Mouse (Mus musculus) megakaryocyte, embryonic 14.5 days (primary cell): Measurements from ENCODE around the gene Gm20388. TPM values are rescaled to one million over a fixed set of nuclear protein-coding genes. Genes with fewer than 3 reads are reported as not detected.

ENCODE experiments used
- H3K27me3 ChIP-seq: replicated peaks from 2 replicates; pipeline ENCODE3; 2012; ENCODE audit warnings: inconsistent platforms
- H3K36me3 ChIP-seq: replicated peaks from 2 replicates; pipeline ENCODE3; 2012; ENCODE audit warnings: low read length, inconsistent platforms, mixed read lengths
- H3K4me1 ChIP-seq: 2 replicates; pipeline ENCODE4 v1.6.1; 2012; ENCODE audit warnings: inconsistent platforms
- H3K4me3 ChIP-seq: replicated peaks from 2 replicates; pipeline ENCODE3; 2012; ENCODE audit warnings: moderate library complexity, mild to moderate bottlenecking, inconsistent platforms
- H3K9me3 ChIP-seq: 2 replicates; pipeline ENCODE4 v1.6.1; 2012; ENCODE audit warnings: inconsistent platforms
- FLI1 ChIP-seq: IDR thresholded peaks from 2 replicates; pipeline ENCODE4 v1.6.1; 2012; ENCODE audit warnings: low read length, inconsistent platforms, mixed read lengths
- GATA1 ChIP-seq: IDR thresholded peaks from 3 replicates; pipeline ENCODE4 v1.6.1; 2012; ENCODE audit warnings: mixed read lengths, low read length, inconsistent platforms, borderline replicate concordance
- polyA plus RNA-seq: library from polyadenylated mRNA; stranded (reverse); fragments of >175 nt; gene quantifications from 2 replicates; pipeline ENCODE4 v1.2.3, GENCODE M21; 2012; ENCODE audit warnings: low replicate concordance; ENCODE audit not compliant: insufficient read depth

The Gm20388 gene
- polyA plus RNA-seq, 1 experiment: 111 TPM

DNA sequence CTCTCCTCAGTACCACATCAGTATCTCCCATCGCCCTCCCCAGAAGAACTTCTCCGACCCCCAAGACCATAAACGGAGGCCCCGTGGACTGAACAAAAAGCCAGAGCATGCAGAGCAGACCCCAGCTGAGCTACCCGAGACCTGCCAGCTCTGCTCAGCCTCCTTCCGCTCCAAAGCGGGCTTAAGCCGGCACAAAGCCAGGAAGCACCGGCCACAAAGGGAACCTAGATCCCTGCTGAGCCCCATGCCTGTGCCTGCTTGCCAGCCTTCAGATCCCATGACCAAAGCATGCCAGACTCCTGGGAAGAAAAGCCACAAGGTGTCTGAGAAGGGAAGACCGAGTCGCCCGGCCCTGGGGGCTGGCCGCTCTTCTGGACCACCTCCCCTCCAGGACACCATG is 2356.2 kb downstream of the Gm20388 start:
- peaks cover 97% of the 10 kb centered on the region for H3K27me3 ChIP-seq
- no peak overlapping the region for H3K4me3 ChIP-seq
- H3K36me3 ChIP-seq: no peaks in the 10 kb centered on the region
- H3K9me3 ChIP-seq: no peaks in the 10 kb centered on the region
- no peak for TF ChIP-seq GATA1
- TF ChIP-seq FLI1: no peak
- peaks cover 48% of the 10 kb centered on the region for H3K4me1 ChIP-seq

DNA sequence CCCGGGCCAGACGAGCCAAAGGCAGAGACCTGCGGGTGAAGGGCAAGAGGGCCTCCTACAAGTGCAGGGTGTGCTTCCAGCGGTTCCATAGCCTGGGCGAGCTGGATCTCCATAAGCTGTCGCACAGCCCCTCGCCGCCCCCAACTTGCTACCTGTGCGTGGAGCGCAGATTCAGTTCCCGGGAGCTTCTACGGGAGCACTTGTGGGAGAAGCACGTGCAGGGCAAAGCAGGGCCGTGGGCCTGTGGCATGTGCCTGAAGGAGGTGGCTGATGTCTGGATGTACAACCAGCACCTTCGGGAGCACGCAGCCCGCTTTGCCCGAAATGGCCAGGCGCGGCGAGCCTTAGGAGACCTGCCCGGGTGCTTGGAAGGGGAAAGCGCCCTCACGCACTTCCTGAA is 2358.2 kb downstream of the Gm20388 start:
- no peaks in the 10 kb centered on the region for H3K36me3 ChIP-seq
- peaks cover 77% of the 10 kb centered on the region for H3K27me3 ChIP-seq
- H3K9me3 ChIP-seq: no peaks in the 10 kb centered on the region
- TF ChIP-seq FLI1 (no peak), GATA1 (no peak)
- peak overlapping the region; percentile 90 for H3K4me3 ChIP-seq
- peaks cover 59% of the 10 kb centered on the region for H3K4me1 ChIP-seq

DNA sequence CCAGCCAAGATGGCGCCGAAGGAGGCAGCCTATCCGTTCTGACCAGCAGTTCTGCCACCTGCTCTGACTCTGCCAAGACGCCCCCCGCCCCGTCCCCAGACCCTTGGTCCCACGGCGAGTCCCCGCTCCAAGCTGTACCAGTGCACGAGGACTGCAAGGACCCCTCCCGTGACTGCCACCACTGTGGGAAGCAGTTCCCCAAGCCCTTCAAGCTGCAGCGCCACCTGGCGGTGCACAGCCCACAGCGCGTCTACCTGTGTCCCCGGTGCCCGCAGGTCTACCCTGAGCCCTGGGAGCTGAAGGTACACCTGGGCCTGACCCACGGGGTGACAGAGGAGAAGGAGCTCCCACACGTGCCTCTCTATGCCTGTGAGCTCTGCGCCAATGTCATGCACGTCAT is 2358.8 kb downstream of the Gm20388 start:
- peaks cover 72% of the 10 kb centered on the region for H3K27me3 ChIP-seq
- H3K9me3 ChIP-seq: no peaks in the 10 kb centered on the region
- no peaks in the 10 kb centered on the region for H3K36me3 ChIP-seq
- H3K4me3 ChIP-seq: peak overlapping the region; percentile 90
- TF ChIP-seq FLI1 (no peak), GATA1 (no peak)
- H3K4me1 ChIP-seq: peaks cover 59% of the 10 kb centered on the region

DNA sequence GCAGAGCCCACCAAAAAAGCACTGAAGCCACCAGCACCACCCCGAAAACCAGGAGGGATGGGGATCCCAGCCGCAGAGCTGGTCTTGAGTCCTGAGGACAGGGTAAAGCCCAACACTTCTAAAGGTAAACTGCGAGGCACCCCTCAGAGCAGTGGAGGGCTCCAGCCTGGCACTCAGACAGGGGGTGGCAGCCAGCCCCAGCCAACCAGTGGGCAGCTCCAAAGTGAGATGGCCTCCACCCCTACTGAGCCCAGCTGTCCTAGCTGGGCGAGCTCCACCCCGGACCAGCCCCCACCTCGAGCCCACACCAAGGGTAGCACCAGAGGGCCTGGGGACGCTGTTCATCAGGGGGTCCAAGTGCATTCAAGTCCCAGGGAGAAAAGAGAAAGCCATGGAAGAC is 2359.9 kb downstream of the Gm20388 start:
- H3K9me3 ChIP-seq: no peaks in the 10 kb centered on the region
- no peak overlapping the region for H3K4me3 ChIP-seq
- TF ChIP-seq GATA1: no peak
- TF ChIP-seq FLI1: no peak
- no peaks in the 10 kb centered on the region for H3K36me3 ChIP-seq
- peaks cover 64% of the 10 kb centered on the region for H3K4me1 ChIP-seq
- H3K27me3 ChIP-seq: peaks cover 60% of the 10 kb centered on the region

DNA sequence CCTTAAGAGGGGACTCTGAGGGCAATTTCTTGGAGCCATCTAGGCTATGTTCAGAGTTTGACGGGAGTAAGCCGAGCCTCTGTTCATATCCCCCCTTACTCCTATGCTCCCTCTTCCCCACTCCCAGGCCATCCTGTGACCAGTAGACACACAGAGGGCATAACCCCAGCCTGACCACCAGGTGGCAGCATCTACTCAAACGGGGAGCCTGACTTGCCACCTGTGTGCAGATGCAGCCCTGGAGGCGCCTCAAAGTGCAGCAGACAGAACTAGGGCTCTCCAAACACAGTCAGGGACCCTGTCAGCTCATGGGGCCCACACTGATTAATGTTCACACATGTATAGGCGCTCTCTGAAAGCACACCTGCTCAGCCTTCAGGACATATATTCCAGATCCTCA is 2362.5 kb downstream of the Gm20388 start:
- Histone ChIP-seq H3K4me3 (peak overlapping the region; percentile 44), H3K4me1 (peaks cover 79% of the 10 kb centered on the region), H3K36me3 (peaks cover 9% of the 10 kb centered on the region), H3K9me3 (no peaks in the 10 kb centered on the region), H3K27me3 (peaks cover 34% of the 10 kb centered on the region)
- TF ChIP-seq GATA1: no peak
- no peak for TF ChIP-seq FLI1

DNA sequence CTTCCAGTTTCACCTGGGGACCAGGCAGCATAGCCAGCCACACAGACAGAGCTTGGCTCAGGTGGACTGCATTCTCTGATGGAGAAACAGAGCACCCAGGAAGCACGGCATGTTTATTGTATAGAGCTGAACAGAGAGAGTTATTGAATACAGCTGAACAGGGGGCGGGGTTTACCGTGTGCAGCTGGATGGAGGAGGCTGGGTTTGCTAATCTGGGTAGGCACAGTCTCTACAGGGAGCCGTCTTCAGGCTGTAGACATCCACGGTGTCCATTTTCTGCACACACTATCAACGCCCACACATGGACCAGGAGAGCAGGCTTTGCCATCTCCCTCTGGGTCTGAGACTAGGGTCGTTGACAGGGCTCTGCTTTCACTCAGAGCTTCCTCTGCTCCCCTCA is 2363.2 kb downstream of the Gm20388 start:
- Histone ChIP-seq H3K4me3 (peak overlapping the region; percentile 62), H3K36me3 (peaks cover 9% of the 10 kb centered on the region), H3K9me3 (no peaks in the 10 kb centered on the region), H3K4me1 (peaks cover 84% of the 10 kb centered on the region), H3K27me3 (peaks cover 28% of the 10 kb centered on the region)
- TF ChIP-seq GATA1: no peak
- no peak for TF ChIP-seq FLI1

DNA sequence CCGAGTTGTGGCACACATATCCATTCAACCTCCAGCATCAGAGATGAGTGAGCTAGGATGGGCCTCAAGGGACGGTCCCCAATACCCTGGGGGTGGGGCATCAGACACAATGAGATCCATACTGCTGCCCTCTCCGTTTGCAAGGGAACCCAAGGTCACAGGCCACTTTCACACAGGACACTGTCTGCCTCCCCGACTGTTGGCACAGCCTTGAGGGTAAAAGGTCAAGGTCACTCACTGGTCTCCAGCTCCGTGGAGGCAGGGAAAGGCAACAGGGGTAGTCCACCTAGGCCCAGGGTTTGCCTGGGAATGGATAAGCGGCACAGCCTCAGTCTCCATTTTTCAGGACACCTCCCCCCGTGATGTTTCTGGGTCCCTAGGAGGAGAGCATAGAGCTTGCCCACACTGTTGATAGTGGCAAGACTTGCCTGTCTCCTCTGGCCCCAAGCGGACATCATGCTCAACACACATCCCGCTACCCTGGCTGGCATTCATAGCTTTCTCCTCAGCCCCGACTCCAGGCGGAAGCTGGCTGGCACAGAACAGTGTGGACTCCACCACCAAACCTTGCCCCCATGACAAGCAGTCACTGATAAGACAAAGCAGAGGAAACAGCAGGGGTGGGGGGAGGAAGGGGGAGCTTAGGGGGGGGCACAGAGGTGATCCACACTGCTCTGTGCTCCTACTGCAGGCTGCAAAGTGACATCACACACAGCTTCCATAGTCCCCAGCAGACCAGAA is 2364.2 kb downstream of the Gm20388 start:
- Histone ChIP-seq H3K4me3 (peak overlapping the region; percentile 85), H3K36me3 (peaks cover 9% of the 10 kb centered on the region), H3K27me3 (peaks cover 18% of the 10 kb centered on the region), H3K4me1 (peaks cover 84% of the 10 kb centered on the region), H3K9me3 (no peaks in the 10 kb centered on the region)
- TF ChIP-seq FLI1 (no peak), GATA1 (no peak)

DNA sequence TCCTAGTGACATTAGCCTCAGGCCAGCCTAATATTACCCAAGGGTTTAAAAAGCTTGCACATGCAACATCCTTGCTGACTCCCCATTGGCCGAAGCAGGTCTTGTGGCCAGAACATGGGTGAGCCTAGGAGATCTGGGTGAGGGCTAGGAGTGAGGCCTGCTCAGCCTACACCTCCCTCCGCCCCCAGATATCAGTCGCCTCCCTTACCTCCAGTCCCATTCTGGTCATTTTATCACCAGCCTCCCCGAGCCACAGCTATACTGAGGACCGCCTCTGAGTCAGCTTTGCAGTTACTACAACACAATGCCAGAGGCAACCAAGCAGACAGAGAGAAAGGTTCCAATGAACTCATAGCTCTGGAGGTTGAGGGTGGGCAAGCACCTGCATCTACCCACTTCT is 2365.7 kb downstream of the Gm20388 start:
- H3K4me1 ChIP-seq: peaks cover 95% of the 10 kb centered on the region
- peaks cover 3% of the 10 kb centered on the region for H3K27me3 ChIP-seq
- H3K36me3 ChIP-seq: peaks cover 9% of the 10 kb centered on the region
- H3K9me3 ChIP-seq: no peaks in the 10 kb centered on the region
- peak overlapping the region; percentile 7 for H3K4me3 ChIP-seq
- no peak for TF ChIP-seq FLI1
- TF ChIP-seq GATA1: no peak

DNA sequence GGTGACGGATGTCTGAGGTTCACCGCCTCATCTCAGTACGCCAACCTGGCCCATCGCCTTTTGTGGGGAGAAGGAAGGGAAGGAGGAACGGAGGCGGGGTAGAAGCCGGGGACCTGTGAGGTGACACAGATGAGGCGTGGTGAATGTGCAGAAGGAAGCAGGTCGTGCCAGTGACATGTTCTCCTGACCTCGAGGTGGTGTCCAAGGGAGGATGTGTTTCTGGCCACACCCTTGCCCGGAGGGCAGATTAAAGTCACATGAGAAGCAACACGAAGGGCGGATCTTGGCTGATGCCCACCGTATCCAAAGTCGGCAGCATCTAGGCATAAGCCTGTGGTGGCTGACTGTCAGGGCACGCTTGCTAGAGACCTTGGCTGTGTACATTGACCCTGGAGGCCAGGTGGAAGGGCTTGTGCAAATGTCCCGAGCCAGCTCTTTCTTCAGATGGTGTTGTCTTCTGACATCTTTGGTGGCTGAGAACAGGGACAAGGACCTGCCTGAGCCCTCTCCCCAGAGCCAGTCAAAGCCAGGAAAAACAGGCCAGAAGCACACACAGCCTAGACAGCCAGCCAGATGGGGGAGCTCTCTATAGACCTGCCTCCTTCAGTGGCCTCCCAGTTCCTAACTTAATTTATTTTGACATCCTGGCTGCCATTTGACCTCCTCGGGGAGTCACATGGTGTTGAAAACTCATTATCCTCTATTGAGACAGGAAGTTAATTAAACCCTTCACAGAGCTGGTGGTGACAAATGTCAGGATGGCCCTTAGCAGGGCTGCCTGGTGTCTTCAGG is 2366.8 kb downstream of the Gm20388 start:
- H3K9me3 ChIP-seq: no peaks in the 10 kb centered on the region
- peaks cover 9% of the 10 kb centered on the region for H3K36me3 ChIP-seq
- H3K4me1 ChIP-seq: peaks cover 88% of the 10 kb centered on the region
- TF ChIP-seq FLI1 (no peak), GATA1 (no peak)
- no peaks in the 10 kb centered on the region for H3K27me3 ChIP-seq
- peak overlapping the region; percentile 48 for H3K4me3 ChIP-seq

DNA sequence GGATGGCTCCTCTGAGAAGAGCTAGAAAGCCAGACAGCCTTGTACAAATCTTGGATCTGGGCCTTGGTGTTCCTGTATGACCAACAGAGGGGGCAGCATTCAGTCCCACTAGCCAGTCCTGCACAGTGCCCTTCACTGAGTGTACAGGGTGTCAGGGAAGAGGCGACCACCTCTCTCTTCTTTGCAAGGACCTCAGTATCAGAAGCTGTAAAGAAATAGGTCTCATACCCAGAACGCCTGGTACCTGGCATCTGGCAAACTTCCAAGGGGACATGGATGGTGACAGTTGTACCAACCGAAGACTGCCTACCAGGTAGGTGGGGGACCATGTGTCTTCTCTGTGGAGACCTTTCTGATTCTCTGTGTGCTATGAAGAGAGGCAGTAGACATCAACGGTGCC is 2369.5 kb downstream of the Gm20388 start:
- TF ChIP-seq FLI1 (no peak), GATA1 (no peak)
- Histone ChIP-seq H3K36me3 (peaks cover 31% of the 10 kb centered on the region), H3K27me3 (no peaks in the 10 kb centered on the region), H3K9me3 (no peaks in the 10 kb centered on the region), H3K4me3 (peak overlapping the region; percentile 98), H3K4me1 (peaks cover 76% of the 10 kb centered on the region)
